Mouse (Mus musculus) right cerebral cortex, postnatal 14 days (tissue): ENCODE results near the gene Adtrp.

Experiments
- DNase-seq: peaks from one replicate; pipeline ENCODE4 v3.0.0; 2022

Adtrp gene

GRCm38 (mm10) chr13:41847516-41848126 lies at the start of gene Adtrp:
Adtrp (minus strand) TSS chr13:41847684.
- DNase-seq: no peak

DNA sequence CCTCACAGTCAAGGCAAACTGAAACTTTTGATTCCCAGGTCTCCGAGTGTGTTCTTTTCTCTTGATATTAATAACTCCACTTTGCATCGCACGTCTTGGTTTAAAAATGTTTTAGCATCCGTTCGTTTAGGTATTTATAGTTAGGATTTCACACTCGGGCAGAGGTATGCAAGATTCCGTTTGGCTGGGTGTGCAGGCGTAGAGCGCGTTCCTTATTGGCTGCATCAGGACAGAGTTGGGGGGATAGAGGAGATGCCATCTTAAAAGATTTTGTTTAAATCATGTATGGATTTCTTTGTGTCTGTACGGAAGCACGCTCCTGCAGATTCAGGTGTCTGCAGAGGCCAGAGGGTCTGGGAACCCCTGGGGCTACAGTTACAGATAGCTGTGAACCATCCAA lies 44.5 kb upstream of the Adtrp start:
- peak; percentile 7 for DNase-seq

- no peak for DNase-seq
These were observed 43.1 kb upstream of the Adtrp start for GRCm38 (mm10) chr13:41890618-41891017.

- DNase-seq: no peak
These were observed 42.7 kb upstream of the Adtrp start for GRCm38 (mm10) chr13:41890111-41890600.

DNA sequence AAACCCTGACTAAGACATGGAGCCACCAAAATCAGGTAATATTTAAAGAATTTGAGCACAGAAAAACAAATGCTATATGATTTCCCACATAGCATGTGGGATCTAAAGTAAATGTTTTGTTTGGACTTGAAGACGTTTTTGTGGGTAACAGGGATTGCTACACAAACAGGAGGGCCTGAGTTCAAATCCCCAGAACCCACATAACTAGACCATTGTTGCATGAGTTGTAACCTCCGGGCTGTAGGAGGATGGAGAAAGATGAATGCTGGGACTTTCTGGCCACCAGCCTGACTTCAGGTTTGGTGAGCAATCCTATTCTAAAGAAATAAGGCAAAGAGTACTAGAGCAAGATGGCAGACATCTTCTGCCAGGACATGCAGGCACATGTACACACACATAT lies 41.2 kb upstream of the Adtrp start:
- no peak for DNase-seq

DNA sequence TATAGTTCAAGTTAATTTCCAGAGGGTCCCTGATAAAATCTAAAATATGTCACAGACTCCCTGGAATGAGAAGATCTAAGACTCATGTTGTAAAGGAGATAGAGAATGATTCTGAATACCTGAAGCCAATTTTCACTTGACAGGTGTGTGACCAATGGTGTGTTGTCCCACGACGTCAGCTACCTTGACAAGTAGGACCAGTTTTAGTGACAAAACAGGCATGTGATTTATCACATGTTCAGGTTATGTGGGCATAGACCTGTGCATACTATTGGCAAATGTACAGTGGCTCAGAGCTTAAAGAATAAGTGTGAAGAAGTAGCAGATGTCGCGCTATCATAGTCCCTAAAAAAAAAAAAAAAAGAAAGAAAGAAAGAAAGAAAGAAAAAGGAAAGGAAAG lies 38.6 kb upstream of the Adtrp start:
- DNase-seq: no peak

GRCm38 (mm10) chr13:41883665-41884291 lies 36.3 kb upstream of the Adtrp start:
- no peak for DNase-seq

GRCm38 (mm10) chr13:41881201-41881600 lies 33.7 kb upstream of the Adtrp start:
- DNase-seq: no peak

DNA sequence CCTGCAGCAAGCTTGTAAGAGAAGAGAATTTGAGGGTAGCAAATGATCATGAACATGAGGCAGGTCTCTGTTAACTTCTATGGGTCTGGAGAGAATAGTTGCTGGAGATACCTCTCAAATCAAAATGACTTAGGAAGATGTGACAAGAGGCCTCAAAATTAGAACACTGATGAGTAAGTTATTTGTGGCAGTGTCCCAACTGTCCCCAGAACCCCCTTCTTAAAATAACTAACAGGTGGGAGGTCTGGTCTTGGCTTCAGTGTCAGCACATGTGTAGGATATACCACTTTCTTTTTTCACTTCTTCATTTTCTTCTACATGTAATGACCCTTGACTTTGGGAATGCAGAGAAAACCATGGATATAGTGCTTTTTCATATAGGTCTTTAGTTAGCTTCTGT lies 33.0 kb upstream of the Adtrp start:
- no peak for DNase-seq

DNA sequence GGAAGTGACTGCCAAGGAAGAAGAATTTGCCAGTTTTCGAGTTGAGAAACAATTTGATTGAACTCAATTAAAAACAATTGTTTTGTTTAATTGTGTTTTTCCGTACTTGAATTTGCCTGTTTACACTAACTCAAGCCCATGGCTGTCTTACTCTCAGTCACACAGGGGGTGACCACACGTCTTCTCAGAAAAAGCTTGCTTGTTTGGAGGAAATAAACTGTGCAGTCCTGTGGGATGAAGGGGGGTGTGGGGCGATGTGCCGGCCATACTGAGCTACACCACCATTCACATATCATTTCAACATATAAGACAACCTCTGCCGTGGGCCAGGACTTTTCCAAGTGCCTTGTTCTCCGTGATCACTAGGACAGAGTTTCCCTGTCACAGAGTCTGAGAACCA lies 25.2 kb upstream of the Adtrp start:
- DNase-seq: no peak

GRCm38 (mm10) chr13:41872161-41872562 lies 24.7 kb upstream of the Adtrp start:
- DNase-seq: no peak

DNA sequence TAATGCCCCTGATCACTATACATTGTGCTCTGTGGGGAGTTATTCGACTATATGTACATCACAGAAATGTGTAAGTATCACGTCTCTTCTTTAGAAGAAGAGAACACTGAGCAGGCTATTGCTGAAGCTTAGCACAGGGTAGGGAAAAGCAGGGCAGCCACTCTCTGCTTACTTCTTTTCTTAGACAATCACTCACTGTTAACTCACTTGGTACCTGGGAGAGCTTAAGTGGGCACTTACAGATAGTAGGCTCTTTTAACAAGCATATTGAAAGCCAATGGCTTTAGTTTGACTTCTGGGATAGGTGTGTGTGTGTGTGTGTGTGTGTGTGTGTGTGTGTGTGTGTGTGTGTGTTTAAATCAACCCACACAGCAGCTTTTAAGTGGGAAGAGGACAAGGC lies 20.0 kb upstream of the Adtrp start:
- no peak for DNase-seq

DNA sequence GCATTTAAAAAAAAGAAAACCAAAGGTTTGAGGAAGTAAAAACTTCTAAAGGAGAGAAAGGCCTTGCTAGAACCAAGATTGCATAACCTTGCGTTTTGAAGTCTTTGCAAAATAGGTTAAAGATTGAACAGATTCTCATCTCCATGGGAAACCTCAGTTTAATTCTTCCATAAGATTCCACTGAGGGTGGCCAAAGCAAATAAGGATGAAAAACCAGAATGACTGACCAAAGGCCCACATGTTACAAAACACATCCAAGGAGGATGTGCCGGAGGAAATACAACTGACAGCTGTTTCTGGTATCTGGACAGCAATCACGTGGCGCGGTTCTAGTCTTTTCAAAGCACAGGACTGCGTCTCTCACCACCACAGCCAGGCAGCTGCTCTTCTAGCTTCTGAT lies 18.1 kb upstream of the Adtrp start:
- no peak for DNase-seq

DNA sequence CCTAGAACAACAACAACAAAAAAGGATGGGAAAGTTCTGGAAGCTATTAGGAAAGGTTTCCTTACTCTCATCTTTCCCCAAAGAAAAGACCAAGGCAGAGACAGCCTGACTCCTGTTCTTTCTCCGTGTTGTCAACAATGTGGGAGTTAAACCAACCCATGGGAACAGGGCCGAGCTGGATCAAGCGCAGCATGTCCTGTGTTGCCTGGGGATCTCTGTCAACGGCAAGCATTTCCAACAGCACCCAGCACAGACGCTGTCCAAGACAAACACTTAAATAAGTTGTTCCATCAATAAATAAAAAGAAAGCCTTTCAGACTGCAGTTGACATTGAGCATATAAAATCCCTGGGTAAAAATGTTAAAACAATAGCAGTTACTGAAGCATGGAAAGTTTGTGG lies 17.6 kb upstream of the Adtrp start:
- DNase-seq: no peak

DNA sequence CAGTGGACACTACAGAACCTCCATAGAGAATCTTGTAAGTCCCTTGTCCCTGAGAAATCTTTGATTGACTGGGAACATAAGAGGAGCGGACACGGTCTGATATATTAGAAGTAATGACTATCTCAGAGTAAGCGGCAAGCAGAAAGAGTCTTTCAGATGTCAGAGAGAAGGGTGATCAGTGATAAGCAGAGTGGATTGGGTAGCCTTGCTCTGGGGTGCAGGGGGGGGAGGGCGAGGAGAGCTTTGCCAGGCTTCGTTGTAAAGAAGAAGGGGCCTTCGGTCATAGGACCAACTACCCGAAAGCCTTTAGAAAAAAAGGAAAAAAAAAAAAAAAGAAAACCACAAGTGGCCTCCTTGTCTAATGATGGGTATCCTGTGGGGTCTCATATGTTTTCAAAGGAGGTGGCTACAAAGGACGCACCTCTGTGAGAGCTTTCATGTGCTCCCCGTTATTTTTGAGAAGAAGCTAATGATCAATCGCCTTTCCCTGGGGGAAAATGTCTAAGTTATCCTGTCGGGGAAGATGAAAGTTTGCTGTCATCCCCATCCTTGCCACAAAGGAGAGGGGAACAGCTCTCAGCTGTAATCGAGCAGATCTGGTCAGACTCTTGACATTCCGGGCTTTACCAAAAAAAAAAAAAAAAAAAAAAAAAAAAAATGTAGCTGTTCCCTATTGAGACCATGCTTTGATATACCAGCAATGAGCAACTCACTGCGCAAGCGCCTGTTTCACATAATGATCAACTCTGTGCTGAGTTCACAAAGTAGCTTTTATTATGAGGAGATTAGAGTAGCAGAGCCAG lies 13.3 kb upstream of the Adtrp start:
- DNase-seq: no peak

DNA sequence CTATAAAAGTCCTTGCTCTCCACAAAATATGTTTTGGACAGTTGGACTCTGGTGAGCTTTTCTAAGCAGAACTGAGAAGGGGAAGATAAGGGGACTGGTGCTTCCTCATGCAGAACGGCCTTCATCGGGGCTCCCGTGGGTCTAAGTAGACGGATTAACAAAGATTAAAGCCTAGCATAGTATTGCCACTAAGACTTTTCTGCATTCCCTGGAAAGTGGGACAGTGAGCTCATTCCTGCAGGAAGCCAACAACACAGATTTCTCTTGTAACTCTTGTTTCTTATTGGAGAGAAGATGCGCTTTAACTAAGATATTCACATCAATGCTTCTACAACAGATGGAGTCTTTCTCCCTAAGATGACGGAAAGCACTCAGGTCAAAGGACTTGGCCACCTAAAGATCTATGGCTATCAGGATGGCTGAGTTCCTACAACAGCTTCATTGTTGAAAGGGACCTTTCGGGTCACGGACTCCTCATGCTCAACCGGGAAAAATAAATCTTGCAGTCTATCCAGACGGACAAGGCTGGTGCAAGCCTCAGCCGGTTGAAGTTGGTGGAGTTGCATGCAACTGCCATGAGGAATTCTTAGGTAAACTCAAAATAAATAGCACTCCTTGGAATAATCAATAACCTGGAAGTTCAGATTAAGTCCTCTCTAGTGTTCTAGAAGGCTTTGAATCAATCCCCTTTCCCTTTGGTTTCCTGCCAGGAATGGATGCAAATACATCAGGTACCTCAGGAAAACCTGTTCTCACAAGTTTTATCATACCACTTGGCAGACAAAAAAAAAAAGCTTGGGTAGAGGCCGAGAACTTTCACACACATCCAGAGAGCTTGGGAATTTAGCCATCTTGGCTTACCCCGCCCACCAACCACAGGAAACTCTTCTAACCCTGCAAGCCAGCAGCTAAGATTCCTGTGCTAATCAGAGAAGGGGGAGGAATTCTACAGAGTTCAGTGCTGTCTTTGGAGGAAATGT lies 8.0 kb upstream of the Adtrp start:
- no peak for DNase-seq

DNA sequence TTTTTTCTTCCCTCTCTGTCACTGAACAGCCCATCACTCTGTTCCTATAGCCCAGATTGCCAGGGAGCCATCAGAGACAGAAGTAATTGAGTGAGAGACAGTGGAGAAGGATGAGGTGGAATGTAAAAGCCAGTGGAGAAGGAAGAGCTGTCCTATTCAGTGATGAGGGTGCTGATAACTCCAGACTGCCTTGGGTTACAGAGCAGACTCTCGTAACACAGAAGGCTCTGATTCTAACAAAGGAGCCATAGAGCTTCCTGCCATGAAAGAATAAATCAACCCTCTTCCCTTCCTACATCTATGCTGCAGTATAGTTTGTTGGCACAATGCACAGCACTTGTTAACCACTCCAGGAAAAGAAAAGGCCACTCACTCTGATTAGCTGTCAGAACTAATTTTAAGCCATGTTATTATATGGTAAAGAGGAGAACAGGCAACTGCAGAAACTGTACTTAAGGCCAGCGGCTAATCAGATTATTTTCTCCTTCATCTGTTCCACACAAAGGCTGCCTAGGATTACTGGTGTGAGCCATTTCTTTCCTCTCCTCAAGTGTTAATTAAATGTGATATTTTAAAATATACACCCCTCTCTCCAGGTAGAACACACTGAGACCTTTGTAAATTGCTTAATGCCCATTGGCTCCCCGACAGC lies 3.4 kb upstream of the Adtrp start:
- DNase-seq: no peak

DNA sequence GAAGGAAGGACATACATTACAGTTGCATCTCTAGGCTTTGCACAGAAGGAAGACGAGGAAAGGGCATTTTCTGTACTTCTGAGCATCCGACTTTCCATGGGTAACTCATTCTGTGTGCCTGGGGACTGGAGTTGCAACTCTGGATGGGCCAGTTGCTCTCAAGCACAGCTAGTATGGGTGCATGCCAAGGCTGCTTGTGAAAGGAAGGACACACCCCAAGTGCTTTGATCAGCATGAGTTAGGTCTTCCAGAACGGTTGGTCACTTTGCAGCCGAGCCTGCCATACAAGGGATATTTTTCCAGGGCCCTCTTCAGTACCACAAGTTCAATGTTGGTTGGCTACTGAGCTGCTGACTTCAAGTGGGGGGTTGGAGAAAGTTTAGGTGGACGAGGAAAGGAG lies 968 bp downstream of the Adtrp start:
- DNase-seq: no peak

GRCm38 (mm10) chr13:41845013-41845412 lies 2.5 kb downstream of the Adtrp start:
- no peak for DNase-seq

- DNase-seq: no peak
These were observed 3.4 kb downstream of the Adtrp start for GRCm38 (mm10) chr13:41844071-41844470.

DNA sequence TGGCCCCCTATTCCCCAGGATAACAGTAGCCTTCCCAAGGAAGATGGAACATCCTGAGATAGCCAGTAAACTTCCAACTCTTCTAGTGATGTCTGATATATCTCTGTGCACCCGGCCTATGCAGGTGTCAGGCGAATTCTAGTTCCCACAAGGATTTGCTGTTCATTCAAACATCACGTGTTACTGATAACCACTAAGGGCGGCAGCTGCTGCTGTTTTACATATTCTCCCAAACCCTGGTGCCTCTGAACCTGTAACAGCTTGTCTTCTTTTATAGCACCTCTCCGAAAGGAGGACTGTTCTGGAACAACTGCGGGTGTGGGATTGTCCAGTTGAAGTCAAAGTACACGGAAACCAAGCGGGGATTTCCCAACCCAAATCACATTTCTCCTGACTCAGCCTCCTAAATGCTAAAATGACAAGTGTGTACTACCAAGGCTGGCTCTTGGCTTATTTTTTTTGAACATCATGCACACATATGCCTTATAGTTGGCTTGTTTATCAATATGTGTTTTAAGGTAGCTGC lies 13.8 kb downstream of the Adtrp start:
- no peak for DNase-seq

DNA sequence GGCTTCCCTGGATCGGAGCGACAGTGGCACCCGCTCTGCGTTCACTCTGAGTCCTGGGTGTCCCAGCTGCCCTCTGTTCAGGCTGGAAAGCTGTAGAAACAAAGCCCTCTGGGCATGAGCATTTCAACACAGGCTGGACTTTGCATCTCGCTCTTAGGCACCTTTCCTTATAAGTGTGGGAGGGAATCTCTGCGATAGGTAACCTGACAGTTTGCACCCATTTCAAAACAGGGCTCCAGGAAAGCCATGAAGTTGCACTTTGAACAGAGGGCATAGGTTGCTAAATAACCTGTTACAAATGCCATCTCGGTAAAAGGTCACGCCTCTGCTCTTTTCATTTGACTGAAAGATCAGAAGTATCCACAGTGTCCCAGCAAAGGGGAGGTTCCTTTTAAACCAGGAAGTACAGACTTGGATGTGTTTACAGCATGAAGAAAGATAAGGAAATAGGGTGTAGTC lies 19.2 kb downstream of the Adtrp start:
- no peak for DNase-seq
